Mouse (Mus musculus) hindbrain, embryonic 16.5 days (tissue): ENCODE results near the gene Chchd5. TPM values are rescaled to one million over a fixed set of nuclear protein-coding genes. Genes with fewer than 3 reads are reported as not detected.

Experiments
- ATAC-seq: fragments of 200-750 bp; cut with Nextera tagmentation; 2 replicates; pipeline ENCODE4 v1.8.0; 2017; ENCODE audit warnings: moderate TSS enrichment, moderate library complexity
- H3K27ac ChIP-seq: fragments of 300-500 bp; sonication (generic); 2 replicates; pipeline ENCODE4 v1.5.1; 2014; ENCODE audit warnings: low read depth, mild to moderate bottlenecking, control low read depth, low read length, moderate library complexity
- H3K27me3 ChIP-seq: fragments of 300-500 bp; sonication (generic); replicated peaks from 2 replicates; pipeline ENCODE4 v1.6.1; 2014; ENCODE audit warnings: low read length; ENCODE audit not compliant: control insufficient read depth, insufficient read depth
- H3K36me3 ChIP-seq: fragments of 300-500 bp; sonication (generic); 2 replicates; pipeline ENCODE4 v1.6.1; 2014; ENCODE audit warnings: mild to moderate bottlenecking, low read length, moderate library complexity, mixed read lengths; ENCODE audit not compliant: control insufficient read depth, insufficient read depth
- H3K4me1 ChIP-seq: fragments of 300-500 bp; sonication (generic); 2 replicates; pipeline ENCODE4 v1.6.1; 2014; ENCODE audit warnings: low read depth, low read length; ENCODE audit not compliant: control insufficient read depth, insufficient read depth
- H3K4me2 ChIP-seq: fragments of 300-500 bp; sonication (generic); 2 replicates; pipeline ENCODE4 v1.6.1; 2014; ENCODE audit warnings: mild to moderate bottlenecking, low read length, control low read depth, moderate library complexity
- H3K4me3 ChIP-seq: fragments of 300-500 bp; sonication (generic); 2 replicates; pipeline ENCODE4 v1.5.1; 2014; ENCODE audit warnings: mild to moderate bottlenecking, low read length, control low read depth, moderate library complexity
- H3K9ac ChIP-seq: fragments of 300-500 bp; sonication (generic); 2 replicates; pipeline ENCODE4 v1.6.1; 2014; ENCODE audit warnings: low read depth, mild to moderate bottlenecking, control low read depth, low read length, moderate library complexity
- H3K9me3 ChIP-seq: fragments of 300-500 bp; sonication (generic); 2 replicates; pipeline ENCODE4 v1.6.1; 2014; ENCODE audit warnings: mild to moderate bottlenecking, low read length, moderate library complexity; ENCODE audit not compliant: control insufficient read depth
- WGBS: fragments of 180-500 bp; shearing (Covaris S2); extraction: QIAGEN DNeasy Blood & Tissue Kit; methylation state at CpG from one replicate; pipeline ENCODE4 v1.1.7; 2014; 5-methylcytosine and 5-hydroxymethylcytosine counted together
- polyA plus RNA-seq: library from polyadenylated mRNA; unstranded; fragments of >200 nt; fragmentation: Nextera tagmentation; extraction: Ambion mirVana; gene quantifications from 2 replicates; pipeline ENCODE4 v1.2.1, GENCODE M21; 2015

Chchd5 gene
- polyA plus RNA-seq, result 18.7 and 19.8 TPM in 2 replicates

DNA sequence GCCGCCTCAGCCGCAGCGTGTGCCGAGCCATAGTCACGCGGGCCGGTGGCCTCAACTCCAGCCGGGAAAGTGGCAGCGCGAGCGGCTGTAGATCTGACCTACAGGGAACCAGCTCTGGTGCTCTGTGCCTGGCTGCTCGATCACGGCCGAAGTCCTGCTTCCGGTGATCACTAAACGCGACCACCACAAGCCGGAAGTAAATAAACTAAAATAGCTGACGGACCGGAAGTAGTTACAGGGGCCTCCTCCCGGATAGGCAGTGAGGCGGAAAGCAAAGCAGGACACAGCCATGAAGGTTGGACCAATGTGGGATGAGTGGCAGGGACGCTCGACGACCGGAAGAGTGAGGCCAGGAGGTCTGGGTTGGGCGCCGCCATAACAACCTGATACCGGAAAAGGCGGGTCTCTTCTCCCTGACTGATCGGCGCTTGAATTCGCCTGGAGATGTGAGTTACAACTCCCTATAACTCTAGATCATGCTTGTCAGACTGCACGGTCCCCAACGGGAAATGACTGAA is at the start of gene Chchd5:
Gene Chchd5 (plus strand): TSS at position 289 of the 518 bp plus-strand sequence.
- H3K9ac ChIP-seq, result peak within 1 kb of the TSS; percentile 80
- no peaks in the 10 kb centered on the region for H3K27me3 ChIP-seq
- peaks cover 13% of the 10 kb centered on the region for H3K4me1 ChIP-seq
- H3K4me2 ChIP-seq, result peak within 1 kb of the TSS; percentile 84
- H3K4me3 ChIP-seq, result peak within 1 kb of the TSS; percentile 72
- peaks cover 26% of the 10 kb centered on the region for H3K36me3 ChIP-seq
- H3K27ac ChIP-seq, result peak within 1 kb of the TSS; percentile 89
- under 1% methylated on average over 35 of the region's 35 CpGs for WGBS
- H3K9me3 ChIP-seq, result peaks cover 3% of the 10 kb centered on the region; the same call in 1 of the 2 replicates
- ATAC-seq, result peak; percentile 100

DNA sequence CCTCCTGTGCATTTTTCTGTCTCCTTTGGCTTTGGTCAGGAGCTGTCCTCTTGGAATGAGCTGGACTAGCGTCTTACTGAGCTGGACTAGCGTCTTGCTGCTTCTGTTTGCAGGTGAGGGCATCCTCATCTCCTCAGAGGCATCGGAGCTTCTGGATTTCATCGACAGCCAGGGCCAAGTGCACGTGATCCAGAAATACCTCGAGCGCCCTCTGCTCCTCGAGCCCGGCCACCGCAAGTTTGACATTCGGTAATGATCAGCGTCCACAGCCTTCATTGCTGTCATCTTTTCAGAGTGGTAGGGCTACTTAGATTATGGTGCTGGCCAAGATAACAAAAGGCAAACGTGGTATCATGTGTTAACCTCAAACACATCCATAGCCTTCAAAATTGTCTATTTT is 48.4 kb upstream of the Chchd5 start:
- Histone ChIP-seq H3K27me3 (no peaks in the 10 kb centered on the region), H3K4me3 (no peak overlapping the region), H3K4me2 (no peak overlapping the region), H3K4me1 (no peaks in the 10 kb centered on the region), H3K36me3 (peaks cover 43% of the 10 kb centered on the region), H3K27ac (no peak overlapping the region), H3K9ac (no peak overlapping the region), H3K9me3 (no peaks in the 10 kb centered on the region)
- WGBS, result 71% methylated on average over 13 of the region's 13 CpGs
- ATAC-seq, result no peak

DNA sequence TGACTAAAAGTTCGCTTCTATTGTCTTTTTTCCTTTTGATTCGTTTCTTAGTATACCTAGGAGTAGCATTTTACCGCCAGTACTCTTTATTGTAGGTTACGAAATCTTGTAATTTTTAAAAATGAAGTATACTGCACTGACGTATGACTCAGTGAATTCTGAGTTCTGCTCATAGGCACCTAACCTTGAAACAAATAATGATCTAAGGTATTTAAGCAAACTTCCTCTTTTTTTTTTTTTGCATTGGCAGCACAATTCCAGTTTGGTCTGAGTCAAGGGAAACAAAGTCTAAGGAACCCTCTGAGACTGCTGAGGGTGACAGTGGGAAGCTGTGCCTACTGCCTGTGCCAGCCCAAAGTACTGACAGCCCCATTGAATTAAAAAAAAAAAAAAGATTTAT is 46.0 kb upstream of the Chchd5 start:
- Histone ChIP-seq H3K9me3 (no peaks in the 10 kb centered on the region), H3K27ac (no peak overlapping the region), H3K4me1 (no peaks in the 10 kb centered on the region), H3K4me3 (no peak overlapping the region), H3K9ac (no peak overlapping the region), H3K36me3 (peaks cover 29% of the 10 kb centered on the region), H3K4me2 (no peak overlapping the region), H3K27me3 (no peaks in the 10 kb centered on the region)
- ATAC-seq, result no peak
- 94% methylated on average over 5 of the region's 5 CpGs for WGBS

GRCm38 (mm10) chr2:129084959-129085358 is 44.5 kb upstream of the Chchd5 start:
- 54% methylated on average over 2 of the region's 2 CpGs for WGBS
- no peak overlapping the region for H3K4me3 ChIP-seq
- H3K4me1 ChIP-seq, result no peaks in the 10 kb centered on the region
- no peaks in the 10 kb centered on the region for H3K27me3 ChIP-seq
- H3K36me3 ChIP-seq, result peaks cover 39% of the 10 kb centered on the region
- H3K27ac ChIP-seq, result no peak overlapping the region
- ATAC-seq, result no peak
- no peaks in the 10 kb centered on the region for H3K9me3 ChIP-seq
- H3K4me2 ChIP-seq, result no peak overlapping the region
- H3K9ac ChIP-seq, result no peak overlapping the region

DNA sequence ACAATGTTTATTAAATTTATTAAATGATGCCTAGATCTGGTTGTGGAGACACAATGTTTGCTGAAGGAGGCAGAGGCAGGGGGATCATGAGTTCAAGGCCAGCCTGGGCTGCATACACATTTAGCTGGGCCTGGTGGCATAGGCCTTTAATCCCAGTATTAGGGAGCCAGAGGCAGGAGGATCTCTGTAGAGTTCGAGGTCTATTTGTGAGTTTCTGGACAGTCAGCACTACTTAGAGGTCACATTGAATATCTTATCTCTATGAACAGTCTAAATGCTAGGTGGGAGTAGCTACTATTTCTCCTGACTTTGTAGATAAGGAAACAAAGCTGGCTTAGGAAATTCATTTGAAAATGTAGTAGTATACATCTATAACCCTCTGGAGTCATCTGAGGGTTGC is 42.0 kb upstream of the Chchd5 start:
- peaks cover 41% of the 10 kb centered on the region for H3K36me3 ChIP-seq

GRCm38 (mm10) chr2:129090370-129090769 is 39.1 kb upstream of the Chchd5 start:
- ATAC-seq, result no peak
- Histone ChIP-seq H3K9ac (no peak overlapping the region), H3K36me3 (peaks cover 49% of the 10 kb centered on the region), H3K9me3 (no peaks in the 10 kb centered on the region), H3K4me2 (no peak overlapping the region), H3K4me1 (no peaks in the 10 kb centered on the region), H3K4me3 (no peak overlapping the region), H3K27ac (no peak overlapping the region), H3K27me3 (no peaks in the 10 kb centered on the region)
- 37% methylated on average over 4 of the region's 4 CpGs for WGBS

More for the DNA sequence above, 42.0 kb upstream of the Chchd5 start:
- no peak overlapping the region for H3K4me3 ChIP-seq
- no peaks in the 10 kb centered on the region for H3K9me3 ChIP-seq
- ATAC-seq, result no peak
- 82% methylated on average over 1 of the region's 1 CpGs for WGBS
- no peaks in the 10 kb centered on the region for H3K27me3 ChIP-seq
- H3K9ac ChIP-seq, result no peak overlapping the region
- no peak overlapping the region for H3K27ac ChIP-seq
- H3K4me1 ChIP-seq, result no peaks in the 10 kb centered on the region
- no peak overlapping the region for H3K4me2 ChIP-seq

GRCm38 (mm10) chr2:129092810-129093209 is 36.7 kb upstream of the Chchd5 start:
- Histone ChIP-seq H3K9ac (no peak overlapping the region), H3K36me3 (peaks cover 43% of the 10 kb centered on the region), H3K27ac (no peak overlapping the region), H3K27me3 (no peaks in the 10 kb centered on the region), H3K9me3 (no peaks in the 10 kb centered on the region), H3K4me2 (no peak overlapping the region), H3K4me1 (no peaks in the 10 kb centered on the region), H3K4me3 (no peak overlapping the region)
- no peak for ATAC-seq
- WGBS, result 87% methylated on average over 12 of the region's 12 CpGs

DNA sequence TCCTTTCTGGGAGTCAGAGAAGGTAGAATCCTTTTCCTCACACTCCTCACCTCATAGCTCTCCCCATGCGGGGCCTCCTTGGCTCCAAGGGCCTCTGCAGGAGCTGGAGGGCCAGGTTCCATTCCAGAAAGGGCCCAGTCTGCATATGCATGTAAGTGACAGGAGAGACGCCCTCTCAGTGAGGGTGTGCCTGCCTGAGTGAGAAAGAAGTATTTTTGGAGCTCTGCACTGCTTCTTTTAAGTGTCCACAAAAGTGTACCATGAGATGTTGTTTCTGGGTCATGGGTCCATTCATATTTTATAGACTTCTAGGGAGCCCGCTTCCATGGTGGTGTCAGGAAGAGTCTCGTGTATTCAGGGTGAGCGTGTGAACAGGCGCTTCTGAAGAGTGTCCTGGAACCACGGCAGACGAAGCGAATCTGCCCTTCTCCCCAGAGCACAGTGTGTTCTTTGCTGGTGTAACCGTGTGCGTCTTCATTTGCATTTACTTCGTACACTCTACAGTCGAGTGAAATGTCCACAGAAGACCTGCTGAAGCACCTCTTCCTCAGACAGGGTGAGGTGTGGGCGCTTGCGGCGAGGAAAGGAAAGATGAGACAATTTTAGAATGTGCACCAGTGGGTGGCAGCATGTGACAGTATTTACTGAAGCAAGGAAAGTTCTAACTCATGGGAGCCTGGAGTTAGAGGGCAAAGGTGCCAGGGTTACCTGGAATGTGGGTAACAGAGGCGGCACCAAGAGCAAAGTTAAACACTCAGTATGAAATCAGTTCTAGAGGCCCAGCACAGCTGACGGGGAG is 35.4 kb upstream of the Chchd5 start:
- Histone ChIP-seq H3K27ac (no peak overlapping the region), H3K4me1 (no peaks in the 10 kb centered on the region), H3K27me3 (no peaks in the 10 kb centered on the region), H3K36me3 (peaks cover 33% of the 10 kb centered on the region), H3K9ac (no peak overlapping the region), H3K4me2 (no peak overlapping the region), H3K9me3 (no peaks in the 10 kb centered on the region), H3K4me3 (no peak overlapping the region)
- WGBS, result 91% methylated on average over 18 of the region's 18 CpGs
- ATAC-seq, result no peak

DNA sequence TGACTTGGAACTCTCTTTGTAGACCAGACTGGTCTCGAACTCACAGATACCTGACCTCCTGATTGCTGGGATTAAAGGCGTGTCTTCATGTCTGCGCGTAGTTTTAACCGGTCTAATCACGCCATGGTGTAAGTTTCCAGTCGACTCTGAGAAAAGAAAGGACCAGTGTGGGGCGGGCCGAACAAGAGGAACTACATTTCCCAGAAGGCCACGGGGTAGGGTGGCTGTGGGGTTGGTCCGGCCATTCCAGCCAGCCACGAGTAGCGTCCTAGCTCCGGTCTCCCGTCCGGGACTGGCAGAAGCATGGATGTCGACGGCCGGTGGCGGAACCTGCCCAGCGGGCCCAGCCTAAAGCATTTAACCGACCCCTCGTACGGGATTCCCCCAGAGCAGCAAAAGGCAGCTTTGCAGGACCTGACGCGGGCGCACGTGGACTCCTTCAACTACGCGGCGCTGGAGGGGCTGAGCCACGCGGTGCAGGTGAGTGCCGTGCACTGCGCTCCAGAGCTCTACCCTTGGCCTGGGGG is 28.7 kb upstream of the Chchd5 start, which contains the start of gene Polr1b:
Gene Polr1b (plus strand): TSS at position 212 of the 527 bp plus-strand sequence.
- Histone ChIP-seq H3K27ac (no peak within 1 kb of the TSS), H3K9me3 (no peaks in the 10 kb centered on the region), H3K4me2 (peak within 1 kb of the TSS; percentile 62), H3K4me1 (peaks cover 7% of the 10 kb centered on the region; the same call in 1 of the 2 replicates), H3K9ac (peak within 1 kb of the TSS; percentile 75), H3K36me3 (peaks cover 11% of the 10 kb centered on the region), H3K27me3 (no peaks in the 10 kb centered on the region), H3K4me3 (peak within 1 kb of the TSS; percentile 79)
- WGBS, result under 1% methylated on average over 35 of the region's 35 CpGs
- peak; percentile 99 for ATAC-seq
